Mouse (Mus musculus): ENCODE results near the gene Atf5.
A peak's percentile ranks its signal among the peaks of the same experiment; 100 is the strongest.

DNA sequence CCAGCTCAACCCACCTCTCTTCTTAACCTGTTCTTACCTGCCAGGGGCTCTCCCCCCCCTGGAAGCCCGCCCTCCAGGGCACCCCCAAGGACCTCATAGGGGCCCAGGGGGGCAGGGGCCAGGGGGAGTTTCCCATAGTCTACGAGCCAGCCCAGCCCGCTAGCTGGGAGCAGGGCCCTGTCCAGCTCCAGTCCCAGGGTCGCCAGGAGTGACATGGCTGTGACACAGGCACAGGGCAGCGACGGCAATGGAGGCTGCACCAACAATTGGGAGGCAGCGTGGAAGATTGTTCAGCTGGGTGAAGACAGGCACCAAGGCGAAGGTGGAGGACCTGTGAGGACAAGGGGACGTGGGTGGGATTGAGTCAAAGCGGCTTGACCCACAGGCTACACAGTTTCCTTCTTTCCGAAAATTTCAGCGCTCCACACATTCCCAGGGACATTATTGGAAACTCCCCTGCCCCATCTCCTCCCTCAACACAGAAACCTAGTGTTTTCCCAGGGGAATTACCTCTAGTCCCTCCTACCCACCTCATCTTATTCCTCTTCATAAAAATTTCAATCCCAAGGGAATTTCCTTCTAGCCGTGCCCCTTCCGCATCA lies 1.4 kb downstream of the Atf5 start:
- TF ChIP-seq CTCF (IDR thresholded peaks at IDR 0.05; ENCODE audit: control insufficient read depth, insufficient read depth, insufficient replicate concordance, low read depth, low read length) (no peak), POLR2A (IDR thresholded peaks at IDR 0.05; ENCODE audit: control insufficient read depth, low read depth, low read length) (peak; percentile 38; the same call in 1 of the 2 replicates)
